Mouse (Mus musculus): Measurements from ENCODE around the gene Abhd17a.
"Not testable (repeated sequence)": the region's sequence is repeated elsewhere in the genome, so short reads cannot be mapped to it uniquely, and the experiment has no call there.

The Abhd17a gene

DNA sequence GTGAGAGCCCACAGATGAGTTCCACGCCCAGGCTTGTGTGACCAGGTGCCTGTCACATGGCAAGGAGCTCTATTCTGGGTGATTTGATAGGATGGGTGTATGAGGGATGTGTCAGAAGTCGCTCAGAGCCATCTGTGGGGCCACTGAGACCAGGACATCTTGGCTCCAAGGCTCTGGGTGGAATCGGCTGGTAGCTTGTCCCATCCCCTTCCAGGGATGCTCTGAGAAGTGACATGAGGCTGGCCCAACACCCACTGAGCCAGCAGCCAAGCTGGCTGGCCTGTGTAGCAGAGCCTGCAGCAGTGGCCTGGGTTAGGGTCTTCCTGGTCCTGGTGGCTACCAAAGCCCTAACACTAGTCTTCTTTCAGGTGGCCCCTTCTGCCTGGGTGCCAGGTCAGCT is 18.3 kb upstream of the Abhd17a start:
- no peak for DNase-seq

- DNase-seq, result no peak
These were observed 16.7 kb upstream of the Abhd17a start for GRCm38 (mm10) chr10:80606737-80607350.

DNA sequence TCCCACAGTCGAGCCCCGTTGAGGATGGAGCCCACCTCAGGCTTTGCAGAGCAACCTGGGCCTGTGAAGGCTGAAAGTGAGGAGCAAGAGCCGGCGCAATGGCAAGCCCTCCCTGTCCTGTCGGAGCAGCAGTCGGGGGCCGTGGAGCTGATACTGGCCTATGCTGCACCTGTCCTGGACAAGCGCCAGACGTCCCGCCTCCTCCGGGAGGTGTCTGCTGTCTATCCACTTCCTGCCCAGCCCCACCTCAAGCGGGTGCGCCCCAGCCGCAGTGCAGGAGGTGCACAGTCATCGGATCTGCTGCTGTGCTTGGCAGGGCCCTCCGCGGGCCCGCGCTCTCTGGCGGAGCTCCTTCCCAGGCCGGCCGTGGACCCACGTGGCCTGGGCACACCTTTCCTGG is 16.2 kb upstream of the Abhd17a start:
- DNase-seq, result no peak

GRCm38 (mm10) chr10:80605721-80606120 is 15.6 kb upstream of the Abhd17a start, which contains the start of gene Gm49322:
Gm49322 (plus strand) TSS chr10:80606021.
- DNase-seq, result not testable (repeated sequence)

DNA sequence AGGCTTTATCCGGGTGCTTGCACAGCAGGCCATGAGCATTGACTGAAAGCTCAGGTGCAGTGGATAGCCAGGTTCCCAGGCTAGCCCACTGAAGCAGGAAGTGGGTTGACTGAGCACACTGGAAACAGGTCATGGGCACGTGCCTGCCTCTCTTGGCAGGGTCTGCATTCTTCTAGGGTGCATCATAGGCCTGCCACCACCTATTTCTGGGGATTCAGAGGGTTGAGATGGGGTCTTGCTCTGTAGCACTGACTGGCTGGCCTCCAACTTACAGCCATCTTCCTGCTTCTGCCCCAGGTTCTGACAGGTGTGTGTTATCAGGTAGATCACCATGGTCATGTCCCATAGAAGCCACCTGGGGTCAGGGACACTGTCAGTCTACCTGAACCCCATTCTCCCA is 14.8 kb upstream of the Abhd17a start:
- no peak for DNase-seq

DNA sequence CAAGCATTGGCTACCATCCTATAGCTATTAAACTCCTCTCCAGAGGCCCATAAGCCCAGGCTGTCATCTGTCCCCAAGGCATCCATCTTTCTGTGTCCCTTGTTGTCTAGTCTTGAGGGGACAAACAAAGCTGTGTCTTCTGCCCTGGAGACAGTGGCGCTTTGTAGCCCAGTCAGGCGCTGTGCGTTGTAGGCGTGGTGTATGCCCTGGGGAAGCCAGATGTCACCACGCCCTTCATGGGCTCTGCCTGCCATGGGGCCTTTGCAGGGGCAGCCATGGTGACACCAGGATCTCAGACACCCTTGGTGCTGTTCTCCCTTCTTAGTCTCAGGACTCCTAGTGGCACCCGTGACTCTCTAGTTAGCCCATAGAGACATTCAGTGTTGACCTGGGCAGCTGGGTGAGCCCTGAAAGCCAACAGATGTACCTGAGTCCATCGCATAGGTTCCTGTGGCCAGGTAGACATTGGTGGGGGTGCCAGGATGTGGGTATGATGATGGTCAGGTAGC is 13.9 kb upstream of the Abhd17a start:
- DNase-seq, result no peak

DNA sequence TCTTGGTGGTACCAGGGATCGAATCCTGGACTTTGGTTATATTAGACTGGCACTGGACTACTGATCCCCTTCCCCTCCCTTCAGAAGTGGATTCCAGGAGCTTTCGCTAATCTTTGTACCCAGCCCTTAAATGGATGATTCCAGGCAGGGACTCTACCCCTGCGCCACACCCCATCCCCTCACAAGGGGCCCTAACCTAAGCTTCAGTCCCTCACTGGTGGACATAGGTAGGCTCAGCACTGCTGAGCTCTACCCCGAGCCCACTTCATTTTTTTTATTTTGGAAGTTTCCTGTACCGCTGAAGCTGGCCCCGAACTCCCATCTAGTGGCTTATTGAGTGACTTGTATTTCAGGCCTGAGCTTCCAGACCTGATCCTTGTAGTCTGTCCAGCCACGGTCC is 13.2 kb upstream of the Abhd17a start:
- DNase-seq, result no peak

- peak; percentile 94 to 95 for DNase-seq
These were observed 12.7 kb upstream of the Abhd17a start, which contains the start of the genes Scamp4 and Adat3 for GRCm38 (mm10) chr10:80602698-80603325. Scamp4 (plus strand) TSS chr10:80602872. Adat3 (plus strand) TSS chr10:80602880.

GRCm38 (mm10) chr10:80596318-80596717 is 6.2 kb upstream of the Abhd17a start:
- no peak for DNase-seq

- no peak for DNase-seq
These were observed 838 bp downstream of the Abhd17a start for GRCm38 (mm10) chr10:80589127-80589878.

DNA sequence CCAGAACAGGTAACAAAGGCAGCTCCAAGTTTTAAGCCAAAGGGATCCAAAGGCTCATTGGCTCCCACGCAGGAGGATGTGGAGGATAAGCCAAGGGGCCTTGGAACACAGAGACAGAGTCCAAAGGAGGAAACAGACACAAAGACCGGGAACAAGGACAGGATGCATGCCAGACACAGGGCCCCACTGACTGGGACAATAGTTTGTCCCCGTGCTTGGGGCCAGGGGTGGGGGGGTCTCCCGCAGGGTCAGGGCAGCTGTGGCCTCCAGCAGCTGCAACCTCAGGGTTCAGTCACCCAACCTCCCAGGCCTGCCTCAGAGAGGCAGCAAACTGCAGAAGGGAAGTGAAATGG is 2.9 kb downstream of the Abhd17a start:
- peak; percentile 38 to 61 for DNase-seq

- no peak for DNase-seq
These were observed 3.5 kb downstream of the Abhd17a start for GRCm38 (mm10) chr10:80586407-80587304.

DNA sequence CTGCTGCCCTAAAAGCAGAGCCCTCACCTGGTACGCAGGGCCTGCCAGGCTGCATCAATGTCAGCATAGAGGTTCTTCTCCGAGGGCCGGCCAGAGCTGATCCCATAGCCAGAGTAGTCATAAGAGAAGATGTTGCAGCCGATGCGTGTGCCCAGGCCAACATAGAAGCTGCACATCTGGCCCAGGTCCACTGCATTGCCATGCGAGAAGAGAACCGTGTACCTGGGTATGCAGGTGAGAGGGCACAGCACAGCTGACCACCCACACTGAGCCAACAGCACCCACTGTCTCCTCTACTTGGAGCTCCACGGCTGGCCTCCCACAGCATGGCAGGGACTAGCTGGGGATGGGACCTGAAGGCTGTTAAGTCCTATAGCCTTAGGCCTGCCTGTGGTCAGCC is 4.6 kb downstream of the Abhd17a start:
- DNase-seq, result no peak

DNA sequence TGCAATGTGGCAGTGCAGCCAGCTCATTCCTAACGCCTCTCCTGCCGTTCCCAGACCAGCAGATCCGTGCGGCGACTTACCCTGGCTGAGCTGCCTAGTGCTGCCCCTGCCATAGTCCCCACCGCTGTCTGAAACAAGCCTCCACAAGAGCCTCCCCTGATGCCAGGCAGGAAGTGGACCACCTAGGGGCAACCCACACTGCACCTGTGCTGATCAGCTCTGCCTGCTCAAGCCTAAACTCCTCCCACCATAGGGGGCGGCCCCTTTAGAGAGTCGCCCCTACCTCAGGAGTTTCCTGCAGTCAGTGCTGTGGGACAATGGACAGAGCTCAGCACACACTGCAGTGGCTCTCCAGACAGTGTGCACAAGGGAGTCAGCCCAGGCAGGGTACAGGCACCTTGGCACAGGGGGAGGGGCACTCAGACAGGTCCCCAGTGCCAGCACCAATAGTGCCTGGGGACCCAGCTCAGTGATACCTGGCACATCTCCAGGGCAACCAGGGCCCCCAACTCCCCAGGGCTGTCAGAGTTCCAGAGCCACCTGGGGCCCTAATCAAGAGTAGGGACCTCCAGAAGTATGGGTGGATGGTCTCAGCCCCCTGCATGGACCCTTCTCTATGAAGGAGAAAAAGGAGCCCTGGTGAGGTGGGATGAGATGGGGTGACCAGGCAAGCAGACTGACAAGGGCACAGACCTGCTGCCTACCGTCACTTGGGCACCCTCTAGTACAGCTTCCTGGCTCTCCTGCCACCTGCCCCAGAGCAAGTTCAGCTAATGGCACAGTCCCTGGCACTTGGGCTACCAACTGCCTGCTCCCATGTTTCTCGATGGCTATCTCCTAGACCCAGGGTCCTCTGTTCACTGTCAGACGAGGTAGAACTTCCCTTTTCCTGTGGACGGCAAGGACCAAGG is 5.2 kb downstream of the Abhd17a start:
- DNase-seq, result no peak

- DNase-seq, result no peak
These were observed 6.1 kb downstream of the Abhd17a start for GRCm38 (mm10) chr10:80584045-80584488.

GRCm38 (mm10) chr10:80583047-80583446 is 7.1 kb downstream of the Abhd17a start:
- no peak for DNase-seq

- DNase-seq, result peak; percentile 72 to 77
These were observed 11.2 kb downstream of the Abhd17a start for GRCm38 (mm10) chr10:80578911-80579310.

- DNase-seq, result peak; percentile 83 to 89
These were observed 11.9 kb downstream of the Abhd17a start for GRCm38 (mm10) chr10:80578131-80578750.

- peak; percentile 98 to 99 for DNase-seq
These were observed 12.7 kb downstream of the Abhd17a start, which contains the start of gene Klf16 for GRCm38 (mm10) chr10:80577195-80578130. Klf16 (minus strand) TSS chr10:80577321.
